Mouse (Mus musculus): ENCODE results near the gene St6galnac5.

DNA sequence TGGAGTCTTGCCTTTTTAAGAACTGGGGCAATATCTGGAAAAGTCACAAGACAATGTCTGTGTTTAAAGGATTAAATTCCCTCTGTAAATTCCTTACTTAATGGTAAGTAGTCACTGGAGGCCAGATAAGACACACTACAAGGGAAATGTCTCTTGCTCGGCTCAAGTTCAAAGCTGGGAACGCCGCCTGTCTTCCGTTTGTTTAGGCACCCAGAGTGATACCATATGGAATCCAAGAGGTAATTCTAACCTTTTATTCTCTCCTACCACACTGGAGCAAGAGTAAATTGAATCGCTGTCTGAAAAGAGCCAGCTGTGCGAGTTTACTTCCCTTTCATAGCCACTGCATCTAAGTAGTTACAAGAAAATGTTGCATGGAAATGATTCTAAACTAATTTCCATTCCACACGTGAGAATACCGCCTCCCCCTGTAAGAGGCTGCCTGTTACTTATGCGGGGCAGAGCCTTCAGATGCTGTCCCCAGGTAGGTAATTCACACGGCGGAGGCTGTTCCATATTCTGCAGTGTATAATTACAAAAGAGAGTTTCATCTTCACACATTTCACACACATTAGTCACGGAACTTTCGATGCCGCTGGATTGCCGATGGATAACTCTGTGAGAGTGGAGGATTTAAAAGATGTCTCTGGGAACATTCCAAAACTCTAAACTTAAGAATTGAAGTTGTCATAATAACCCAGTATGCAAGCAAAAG, 101.8 kb downstream of the St6galnac5 start:
- no peak for TF ChIP-seq GABPA (IDR thresholded peaks at IDR 0.05; ENCODE audit: insufficient replicate concordance, low read depth, low read length)
- no peak for TF ChIP-seq CTCF (conservative IDR thresholded peaks at IDR 0.05 in 1 of 2, IDR thresholded peaks at IDR 0.05 in 1 of 2; ENCODE audit: low read depth in 2 of 2, low read length in 2 of 2)
- no peak for TF ChIP-seq ELF1 (IDR thresholded peaks at IDR 0.05; ENCODE audit: low read depth, low read length)
- TF ChIP-seq MXI1 (IDR thresholded peaks at IDR 0.05; ENCODE audit: low read depth, low read length) = no peak
- TF ChIP-seq PAX5 (IDR thresholded peaks at IDR 0.05; ENCODE audit: low read length) = no peak
- no peak for TF ChIP-seq USF1 (IDR thresholded peaks at IDR 0.05; ENCODE audit: low read depth, low read length)
- TF ChIP-seq MAFK (IDR thresholded peaks at IDR 0.05; ENCODE audit: insufficient replicate concordance, low read length) = no peak
- TF ChIP-seq E2F4 (IDR thresholded peaks at IDR 0.05; ENCODE audit: insufficient replicate concordance, low read depth, low read length) = no peak
- TF ChIP-seq ZMIZ1 (IDR thresholded peaks at IDR 0.05; ENCODE audit: low read depth, low read length) = no peak
- no peak for TF ChIP-seq TCF12 (IDR thresholded peaks at IDR 0.05; ENCODE audit: low read depth, low read length)
- TF ChIP-seq POLR2A (IDR thresholded peaks at IDR 0.05; ENCODE audit: low read depth, low read length) = no peak
- TF ChIP-seq UBTF (IDR thresholded peaks at IDR 0.05; ENCODE audit: low read depth, low read length) = no peak

All from CH12.LX (cell line).